Mouse (Mus musculus) lung, postnatal 0 days (tissue): ENCODE results near the gene Dgkq. TPM values are rescaled to one million over a fixed set of nuclear protein-coding genes. Genes with fewer than 3 reads are reported as not detected.

ENCODE experiments used
- ATAC-seq: fragments of 200-750 bp; cut with Nextera tagmentation; 2 replicates; pipeline ENCODE4 v1.8.0; 2017; ENCODE audit warnings: moderate library complexity
- DNase-seq: peaks from one replicate; pipeline ENCODE4 v3.0.0-alpha.2; 2016; ENCODE audit warnings: low spot score
- H3K27ac ChIP-seq: fragments of 300-500 bp; sonication (generic); 2 replicates; pipeline ENCODE4 v1.5.1; 2014; ENCODE audit warnings: antibody characterized with exemption, mild to moderate bottlenecking, low read length, mixed read lengths
- H3K27me3 ChIP-seq: fragments of 300-500 bp; sonication (generic); replicated peaks from 2 replicates; pipeline ENCODE4 v1.6.1; 2014; ENCODE audit warnings: low read length, mixed read lengths; ENCODE audit not compliant: insufficient read depth
- H3K36me3 ChIP-seq: fragments of 300-500 bp; sonication (generic); 2 replicates; pipeline ENCODE4 v1.6.1; 2014; ENCODE audit warnings: low read length, mixed read lengths; ENCODE audit not compliant: insufficient read depth
- H3K4me1 ChIP-seq: fragments of 300-500 bp; sonication (generic); 2 replicates; pipeline ENCODE4 v1.6.1; 2014; ENCODE audit warnings: antibody characterized with exemption, low read depth, low read length, mixed read lengths; ENCODE audit not compliant: insufficient read depth
- H3K4me2 ChIP-seq: fragments of 300-500 bp; sonication (generic); replicated peaks from 2 replicates; pipeline ENCODE4 v1.6.1; 2014; ENCODE audit warnings: low read depth, mild to moderate bottlenecking, low read length, moderate library complexity, mixed read lengths
- H3K4me3 ChIP-seq: fragments of 300-500 bp; sonication (generic); 2 replicates; pipeline ENCODE4 v1.5.1; 2014; ENCODE audit warnings: low read depth, low read length
- H3K9ac ChIP-seq: fragments of 300-500 bp; sonication (generic); replicated peaks from 2 replicates; pipeline ENCODE4 v1.6.1; 2014; ENCODE audit warnings: low read depth, mild to moderate bottlenecking
- H3K9me3 ChIP-seq: fragments of 300-500 bp; sonication (generic); 2 replicates; pipeline ENCODE4 v1.6.1; 2016; ENCODE audit warnings: low read length, mixed read lengths
- CTCF ChIP-seq: IDR thresholded peaks from 2 replicates; pipeline ENCODE4 v1.5.1; 2016; ENCODE audit warnings: antibody characterized with exemption, mild to moderate bottlenecking
- EP300 ChIP-seq: IDR thresholded peaks from 2 replicates; pipeline ENCODE4 v1.6.1; 2016; ENCODE audit warnings: antibody characterized with exemption, mild to moderate bottlenecking, control low read depth
- WGBS: fragments of 180-500 bp; shearing (Covaris S2); extraction: QIAGEN DNeasy Blood & Tissue Kit; methylation state at CpG from one replicate; pipeline ENCODE4 v1.1.7; 2014; 5-methylcytosine and 5-hydroxymethylcytosine counted together
- polyA plus RNA-seq: library from polyadenylated mRNA; unstranded; fragments of >200 nt; fragmentation: Nextera tagmentation; extraction: Ambion mirVana; gene quantifications from 2 replicates; pipeline ENCODE4 v1.2.1, GENCODE M21; 2015

Gene Dgkq
- polyA plus RNA-seq, 1 experiment from 2014 or later: 6.3 TPM

DNA sequence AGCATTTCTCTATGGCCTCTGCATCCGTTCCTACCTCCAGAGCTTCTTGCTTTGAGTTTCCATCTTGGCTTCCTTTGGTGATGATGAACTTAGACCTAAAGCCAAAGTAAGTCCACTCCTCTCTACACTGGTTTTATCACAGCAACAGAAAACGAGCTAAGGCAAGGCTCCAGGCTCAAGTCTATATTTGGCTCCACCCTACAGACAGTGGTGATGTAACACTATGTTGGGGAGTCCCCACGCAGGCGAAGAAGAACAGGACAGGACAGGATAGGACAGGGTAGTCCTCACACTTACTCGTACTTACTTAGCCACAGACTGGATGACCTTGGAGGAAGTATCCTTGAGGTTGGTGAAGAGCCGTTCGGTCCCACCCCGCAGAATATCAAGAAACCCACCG is 66.9 kb downstream of the Dgkq start:
- H3K4me1 ChIP-seq: no peaks in the 10 kb centered on the region; the same call in 1 of the 2 replicates
- no peaks in the 10 kb centered on the region for H3K27me3 ChIP-seq
- H3K9me3 ChIP-seq: no peaks in the 10 kb centered on the region
- no peak overlapping the region for H3K27ac ChIP-seq
- 92% methylated on average over 9 of the region's 9 CpGs for WGBS
- ATAC-seq: no peak
- no peak overlapping the region for H3K9ac ChIP-seq
- H3K4me3 ChIP-seq: no peak overlapping the region
- H3K36me3 ChIP-seq: peaks cover 68% of the 10 kb centered on the region
- TF ChIP-seq CTCF: no peak
- no peak for TF ChIP-seq EP300
- no peak for DNase-seq
- H3K4me2 ChIP-seq: no peak overlapping the region

DNA sequence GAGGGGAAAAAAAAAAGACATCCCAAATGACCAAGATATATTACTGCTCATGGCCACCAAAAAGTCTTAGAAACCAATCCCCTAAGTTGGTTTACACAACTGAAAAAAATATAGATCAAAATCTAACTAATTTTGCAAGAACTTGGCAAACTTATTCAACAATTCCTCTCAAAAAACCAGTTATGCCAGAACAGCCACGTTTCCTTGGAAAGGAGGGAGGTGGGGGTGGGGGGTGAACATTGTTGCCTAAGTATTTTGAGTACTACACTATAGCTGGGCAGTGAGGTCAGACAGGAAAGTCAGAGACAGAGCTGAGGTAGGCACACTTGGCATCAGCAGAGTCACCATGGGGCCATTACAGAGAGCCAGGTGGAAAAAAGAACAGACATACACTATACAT is 69.5 kb downstream of the Dgkq start:
- TF ChIP-seq EP300: peak; percentile 68
- TF ChIP-seq CTCF: no peak
- Histone ChIP-seq H3K4me3 (no peak overlapping the region), H3K27me3 (no peaks in the 10 kb centered on the region), H3K9me3 (no peaks in the 10 kb centered on the region), H3K36me3 (peaks cover 67% of the 10 kb centered on the region), H3K27ac (peak overlapping the region; percentile 48), H3K4me1 (no peaks in the 10 kb centered on the region; the same call in 1 of the 2 replicates), H3K4me2 (no peak overlapping the region), H3K9ac (no peak overlapping the region)
- 59% methylated on average over 1 of the region's 1 CpGs for WGBS
- DNase-seq (peak; percentile 84), ATAC-seq (peak; percentile 94)

Other genes with a start within 250 kb of the Dgkq start
- 268 and 291 TPM in 2 replicates for gene Atp5k, start 235.2 kb downstream of the Dgkq start, polyA plus RNA-seq
- gene Mfsd7a, start 220.8 kb downstream of the Dgkq start, polyA plus RNA-seq: 0.54 and 0.55 TPM in 2 replicates
- 10.3 and 10.7 TPM in 2 replicates for gene Pcgf3, start 208.4 kb downstream of the Dgkq start, polyA plus RNA-seq
- 0.16 and 0.24 TPM in 2 replicates for gene Cplx1, start 119.6 kb downstream of the Dgkq start, polyA plus RNA-seq
- gene Gak, start 39.9 kb downstream of the Dgkq start, polyA plus RNA-seq: 36.8 and 39.9 TPM in 2 replicates
- gene Tmem175, start 39.9 kb downstream of the Dgkq start, polyA plus RNA-seq: 24.8 and 26.3 TPM in 2 replicates
- 7.1 and 8.2 TPM in 2 replicates for gene Idua, start 9.3 kb downstream of the Dgkq start, polyA plus RNA-seq
- gene Slc26a1, start 5.9 kb upstream of the Dgkq start, polyA plus RNA-seq: 0.10 and 0.19 TPM in 2 replicates
- 15.8 and 17.4 TPM in 2 replicates for gene Fgfrl1, start 22.7 kb upstream of the Dgkq start, polyA plus RNA-seq
- gene Rnf212, start 105.3 kb upstream of the Dgkq start, polyA plus RNA-seq: not detected in 2 replicates
- gene Tmed11, start 125.7 kb upstream of the Dgkq start, polyA plus RNA-seq: not detected in 2 replicates
- not detected in 2 replicates for gene Vmn2r8, start 139.2 kb upstream of the Dgkq start, polyA plus RNA-seq
- 0.02 and 0.04 TPM in 2 replicates for gene Vmn2r9, start 182.9 kb upstream of the Dgkq start, polyA plus RNA-seq